ENCODE assay signal across 8 mouse cellular contexts in the genomic region with DNA sequence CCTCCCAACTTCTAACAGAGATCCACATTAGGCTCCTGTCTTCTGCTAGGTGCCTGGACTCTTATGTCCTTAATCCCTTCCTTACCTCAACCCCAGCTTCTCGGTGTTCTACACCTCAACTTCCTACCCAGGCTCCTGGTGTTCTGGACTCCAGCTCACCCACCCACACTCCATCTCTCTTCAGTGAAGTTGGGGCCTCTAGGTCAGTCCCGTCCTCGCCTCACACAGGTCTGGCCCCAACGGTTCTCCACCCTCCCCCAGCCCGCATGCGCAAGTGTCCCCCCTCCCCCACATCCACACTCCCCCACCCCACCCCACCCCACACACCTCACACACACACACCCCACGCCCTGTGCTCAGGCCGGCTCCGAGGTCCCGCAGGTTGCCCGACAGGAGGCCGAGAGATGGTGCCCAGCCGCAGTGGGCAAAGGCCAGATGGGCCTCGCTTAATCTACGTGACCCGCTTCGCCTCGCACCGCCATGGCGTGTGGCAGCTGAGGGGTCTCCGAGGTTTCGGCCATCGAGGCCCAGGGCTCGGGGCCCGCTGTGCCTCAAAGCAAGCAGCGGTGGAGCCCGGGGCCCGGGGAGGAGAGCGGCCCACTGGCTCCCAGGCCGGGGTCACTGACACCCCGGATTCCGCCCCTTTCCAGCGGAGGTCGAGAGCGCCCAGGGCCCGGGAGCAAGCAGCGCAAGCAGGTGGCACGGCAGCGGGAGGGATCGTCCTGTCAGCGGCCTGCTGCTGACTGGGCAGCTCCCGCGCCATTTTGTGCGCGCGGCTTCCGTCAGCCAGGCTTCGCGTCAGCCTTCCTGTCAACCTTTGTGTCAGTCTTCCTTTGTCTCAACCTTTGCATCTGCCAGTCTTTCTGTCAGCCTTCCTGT. TPM values are rescaled to one million over a fixed set of nuclear protein-coding genes. Genes with fewer than 3 reads are reported as not detected.
DNase-seq lines count a peak whose midpoint lies in the region; ATAC-seq and TF ChIP-seq lines count a peak whose summit lies in the region.

A gene (plus strand): TSS at position 337 of the 879 bp plus-strand sequence.

- TF ChIP-seq EP300 in stomach, postnatal 0 days (optimal IDR thresholded peaks at IDR 0.05) = no peak

- no peak for TF ChIP-seq CTCF in gastrocnemius, adult 2 months (IDR thresholded peaks at IDR 0.05)
- no peak for TF ChIP-seq CTCF in forebrain, postnatal 0 days (IDR thresholded peaks at IDR 0.05; ENCODE audit: low read depth)
- TF ChIP-seq CTCF in stomach, postnatal 0 days (IDR thresholded peaks at IDR 0.05; ENCODE audit: low read depth) = no peak

- DNase-seq in gastrocnemius, adult 2 months = no peak
- no peak for DNase-seq in gastrocnemius, postnatal 10 days
- DNase-seq in ZHBTc4 (ENCODE audit: low read depth, low spot score) (peak; percentile 73), MN1 (ENCODE audit: low spot score) (no peak)
- DNase-seq in forebrain, postnatal 0 days = peak; percentile 50
- peak; percentile 29 for DNase-seq in stomach, postnatal 0 days (ENCODE audit: low spot score)
- DNase-seq in layer of hippocampus, adult 8-10 months (ENCODE audit: low spot score in 2 of 2) = no peak

- no peaks in the 10 kb centered on the region for H3K9me3 ChIP-seq in forebrain, postnatal 0 days (ENCODE audit: low read length)
- H3K9me3 ChIP-seq in limb, embryonic 15.5 days = no peaks in the 10 kb centered on the region
- H3K9me3 ChIP-seq in stomach, postnatal 0 days (ENCODE audit: control insufficient read depth, low read length) = no peaks in the 10 kb centered on the region

- peak; percentile 56 for ATAC-seq in forebrain, postnatal 0 days
- ATAC-seq in limb, embryonic 15.5 days (ENCODE audit: insufficient number of reproducible peaks, low FRiP score, low TSS enrichment, low read depth) = no peak
- peak; percentile 53 for ATAC-seq in stomach, postnatal 0 days (ENCODE audit: low FRiP score, low TSS enrichment)

- H3K9ac ChIP-seq in forebrain, postnatal 0 days = peak within 1 kb of the TSS; percentile 33; the same call in 1 of the 2 replicates
- H3K9ac ChIP-seq in limb, embryonic 15.5 days = no peak within 1 kb of the TSS
- H3K9ac ChIP-seq in stomach, postnatal 0 days (ENCODE audit: low read length) = peak within 1 kb of the TSS; percentile 27; the same call in 1 of the 2 replicates

- H3K27me3 ChIP-seq in forebrain, postnatal 0 days (ENCODE audit: insufficient read depth, low read length) = no peaks in the 10 kb centered on the region
- H3K27me3 ChIP-seq in limb, embryonic 15.5 days = no peaks in the 10 kb centered on the region
- H3K27me3 ChIP-seq in stomach, postnatal 0 days (ENCODE audit: control insufficient read depth, insufficient read depth, low read length) = no peaks in the 10 kb centered on the region

- 54% methylated on average over 47 of the region's 49 CpGs for WGBS in forebrain, postnatal 0 days
- WGBS in limb, embryonic 15.5 days = 45% methylated on average over 49 of the region's 49 CpGs
- 36% methylated on average over 48 of the region's 49 CpGs for whole genome bisulfite sequencing in stomach, postnatal 0 days

- H3K4me3 ChIP-seq in gastrocnemius, adult 2 months = peak within 1 kb of the TSS; percentile 51
- H3K4me3 ChIP-seq in forebrain, postnatal 0 days (ENCODE audit: low read depth, low read length) = peak within 1 kb of the TSS; percentile 17; the same call in 1 of the 2 replicates
- peak within 1 kb of the TSS; percentile 31 for H3K4me3 ChIP-seq in limb, embryonic 15.5 days
- H3K4me3 ChIP-seq in stomach, postnatal 0 days (ENCODE audit: low read depth, low read length) = peak within 1 kb of the TSS; percentile 25

- H3K4me2 ChIP-seq in forebrain, postnatal 0 days (ENCODE audit: low read depth) = peak within 1 kb of the TSS; percentile 41
- H3K4me2 ChIP-seq in limb, embryonic 15.5 days = peak within 1 kb of the TSS; percentile 56
- H3K4me2 ChIP-seq in stomach, postnatal 0 days (replicated peaks; ENCODE audit: low read depth) = peak within 1 kb of the TSS; percentile 52

- H3K4me1 ChIP-seq in forebrain, postnatal 0 days (ENCODE audit: insufficient read depth) = no peaks in the 10 kb centered on the region; the same call in 1 of the 2 replicates
- peaks cover 4% of the 10 kb centered on the region; the same call in 1 of the 2 replicates for H3K4me1 ChIP-seq in limb, embryonic 15.5 days
- H3K4me1 ChIP-seq in stomach, postnatal 0 days (replicated peaks; ENCODE audit: control insufficient read depth, insufficient read depth) = no peaks in the 10 kb centered on the region

- intact Hi-C loops in gastrocnemius, adult 2 months (cut with DNase I) = no loop called here

- H3K36me3 ChIP-seq in forebrain, postnatal 0 days (ENCODE audit: insufficient read depth) = no peaks in the 10 kb centered on the region
- no peaks in the 10 kb centered on the region for H3K36me3 ChIP-seq in limb, embryonic 15.5 days
- H3K36me3 ChIP-seq in stomach, postnatal 0 days (ENCODE audit: control insufficient read depth, insufficient read depth, low read length) = no peaks in the 10 kb centered on the region

- no peak within 1 kb of the TSS for H3K27ac ChIP-seq in gastrocnemius, adult 2 months
- H3K27ac ChIP-seq in forebrain, postnatal 0 days (ENCODE audit: low read depth, low read length) = no peak within 1 kb of the TSS
- no peak within 1 kb of the TSS for H3K27ac ChIP-seq in limb, embryonic 15.5 days
- H3K27ac ChIP-seq in stomach, postnatal 0 days (replicated peaks) = no peak within 1 kb of the TSS

RNA-seq across cellular contexts. Expression of the gene that starts here (rescaled TPM):
- total RNA-seq in gastrocnemius, adult 2 months (2021) = not detected
- not detected for total RNA-seq in gastrocnemius, postnatal 10 days (2021)
- total RNA-seq in forebrain, postnatal 0 days (2014; rRNA removed) = 0.54 and 1.3 TPM in 2 replicates
- polyA plus RNA-seq in forebrain, postnatal 0 days (2015; fragmentation: Nextera tagmentation; extraction: Ambion mirVana) = 0.25 and 0.41 TPM in 2 replicates
- polyA plus RNA-seq in limb, embryonic 15.5 days (2015; fragmentation: Nextera tagmentation; extraction: Ambion mirVana) = 0.14 TPM in 1 of 2 replicates, not detected in the other
- polyA plus RNA-seq in stomach, postnatal 0 days (2015; fragmentation: Nextera tagmentation; extraction: Ambion mirVana) = 0.08 and 0.10 TPM in 2 replicates
- total RNA-seq in layer of hippocampus, adult 8-10 months (2022) = under 1 TPM in 2 of 4 experiments, not detected in 2; 0.16 to 0.22 TPM

Comparison
In these comparisons a context has a peak if more than half of its experiments do, and no peak if none do; other contexts are left out.
1. Peak in DNase-seq, ATAC-seq, H3K4me3 ChIP-seq, H3K9ac ChIP-seq and H3K4me2 ChIP-seq in stomach, postnatal 0 days; RNA of the gene not detected or under 1 TPM.
2. DNase-seq: peak in ZHBTc4 (single experiment) and forebrain, postnatal 0 days (single experiment); none in gastrocnemius, adult 2 months (single experiment), gastrocnemius, postnatal 10 days (single experiment), layer of hippocampus, adult 8-10 months (0 of 2) and MN1 (single experiment).
3. Peak in every context shown above with its lines, with median percentiles within 50 percentile points of each other: H3K4me3 ChIP-seq and H3K4me2 ChIP-seq.